Mouse (Mus musculus) lung, postnatal 10 days (tissue): ENCODE measurements at regions not wholly inside any gene's neighbourhood (a gene's known extent, or its start where the extent isn't known, plus 50 kb on each side); places are given as distances from the start of the nearest gene placed in this dataset.

Experiments used
- DNase-seq: peaks from one replicate; pipeline ENCODE4 v3.0.0; 2021

GRCm38 (mm10) chr4:153727896-153728422 lies 229.1 kb upstream of the A430005L14Rik start:
- no peak for DNase-seq

GRCm38 (mm10) chr4:153738088-153738487 lies 218.9 kb upstream of the A430005L14Rik start:
- no peak for DNase-seq

GRCm38 (mm10) chr4:153742241-153742640 lies 214.8 kb upstream of the A430005L14Rik start:
- DNase-seq, result no peak

GRCm38 (mm10) chr4:153752791-153753190 lies 204.2 kb upstream of the A430005L14Rik start:
- no peak for DNase-seq

GRCm38 (mm10) chr4:153758323-153758722 lies 198.7 kb upstream of the A430005L14Rik start:
- no peak for DNase-seq

- no peak for DNase-seq
These were observed 198.3 kb upstream of the A430005L14Rik start for GRCm38 (mm10) chr4:153758781-153759180.

GRCm38 (mm10) chr4:153760934-153761333 lies 196.1 kb upstream of the A430005L14Rik start:
- DNase-seq, result no peak

GRCm38 (mm10) chr4:153763413-153763812 lies 193.6 kb upstream of the A430005L14Rik start:
- DNase-seq, result no peak

GRCm38 (mm10) chr4:153767713-153768112 lies 189.3 kb upstream of the A430005L14Rik start:
- no peak for DNase-seq

GRCm38 (mm10) chr4:153768350-153768749 lies 188.7 kb upstream of the A430005L14Rik start:
- DNase-seq, result no peak

GRCm38 (mm10) chr4:153770675-153771074 lies 186.4 kb upstream of the A430005L14Rik start:
- no peak for DNase-seq

GRCm38 (mm10) chr4:153780501-153780900 lies 176.5 kb upstream of the A430005L14Rik start:
- no peak for DNase-seq

GRCm38 (mm10) chr4:153781271-153781670 lies 175.8 kb upstream of the A430005L14Rik start:
- no peak for DNase-seq

- no peak for DNase-seq
These were observed 175.0 kb upstream of the A430005L14Rik start for GRCm38 (mm10) chr4:153781981-153782521.

GRCm38 (mm10) chr4:153784401-153784800 lies 172.6 kb upstream of the A430005L14Rik start:
- no peak for DNase-seq

GRCm38 (mm10) chr4:153785564-153785963 lies 171.5 kb upstream of the A430005L14Rik start:
- no peak for DNase-seq

GRCm38 (mm10) chr4:153792307-153792706 lies 164.7 kb upstream of the A430005L14Rik start:
- DNase-seq, result no peak

- no peak for DNase-seq
These were observed 159.0 kb upstream of the A430005L14Rik start for GRCm38 (mm10) chr4:153798061-153798460.

GRCm38 (mm10) chr4:153805727-153806126 lies 151.3 kb upstream of the A430005L14Rik start:
- DNase-seq, result no peak

GRCm38 (mm10) chr4:153806180-153806692 lies 150.8 kb upstream of the A430005L14Rik start:
- no peak for DNase-seq

- DNase-seq, result no peak
These were observed 150.1 kb upstream of the A430005L14Rik start for GRCm38 (mm10) chr4:153806820-153807436.

GRCm38 (mm10) chr4:153812866-153813265 lies 144.2 kb upstream of the A430005L14Rik start:
- DNase-seq, result no peak

GRCm38 (mm10) chr4:153827914-153828313 lies 129.1 kb upstream of the A430005L14Rik start:
- DNase-seq, result no peak

GRCm38 (mm10) chr4:153829766-153830165 lies 127.3 kb upstream of the A430005L14Rik start:
- no peak for DNase-seq
